Mouse (Mus musculus) ES-E14 (cell line): ENCODE measurements at regions not wholly inside any gene's neighbourhood (a gene's known extent, or its start where the extent isn't known, plus 50 kb on each side); places are given as distances from the start of the nearest gene placed in this dataset.

ENCODE experiments used
- DNase-seq: peaks from one replicate; pipeline ENCODE4 v3.0.0-alpha.2; 2013; ENCODE audit warnings: low read depth, low spot score
- H3K27ac ChIP-seq: 2 replicates; pipeline ENCODE4 v1.5.1; 2012; ENCODE audit warnings: low read depth, mild to moderate bottlenecking, low read length, moderate library complexity, mixed read lengths; ENCODE audit not compliant: poor library complexity, insufficient read depth, severe bottlenecking
- H3K36me3 ChIP-seq: 2 replicates; pipeline ENCODE4 v1.6.1; 2012; ENCODE audit warnings: mild to moderate bottlenecking, low read length, moderate library complexity, mixed read lengths; ENCODE audit not compliant: control insufficient read depth, poor library complexity, insufficient read depth, severe bottlenecking
- H3K4me1 ChIP-seq, 2 experiments: fragments of 150-350 bp in 1 of 2; sonication (generic) in 1 of 2; 2 replicates each; pipeline ENCODE4 v1.6.1; 2012; ENCODE audit warnings: low read length in 2 of 2, mild to moderate bottlenecking in 1 of 2, mixed read lengths in 1 of 2; ENCODE audit not compliant: control insufficient read depth in 2 of 2, insufficient read depth in 2 of 2, poor library complexity in 1 of 2
- H3K4me3 ChIP-seq, 2 experiments: fragments of 150-350 bp in 1 of 2; sonication (generic) in 1 of 2; 2 replicates each; pipeline ENCODE4 v1.5.1; 2012; ENCODE audit warnings: low read length in 2 of 2, low read depth in 1 of 2, mild to moderate bottlenecking in 1 of 2, mixed read lengths in 1 of 2; ENCODE audit not compliant: insufficient read depth in 1 of 2, poor library complexity in 1 of 2, severe bottlenecking in 1 of 2
- H3K9ac ChIP-seq: 2 replicates; pipeline ENCODE4 v1.6.1; 2012; ENCODE audit warnings: low read depth, mild to moderate bottlenecking, low read length, mixed read lengths; ENCODE audit not compliant: poor library complexity, insufficient read depth, severe bottlenecking
- H3K9me3 ChIP-seq: fragments of 150-350 bp; sonication (generic); 2 replicates; pipeline ENCODE4 v1.6.1; 2012; ENCODE audit warnings: low read depth, mild to moderate bottlenecking, low read length; ENCODE audit not compliant: control insufficient read depth, insufficient read depth
- CHD2 ChIP-seq: IDR thresholded peaks from 2 replicates; pipeline ENCODE4 v1.6.1; 2014; ENCODE audit warnings: mild to moderate bottlenecking, low read depth, low read length, inconsistent platforms
- HCFC1 ChIP-seq: IDR thresholded peaks from 2 replicates; pipeline ENCODE4 v1.6.1; 2012; ENCODE audit warnings: low read length, inconsistent platforms, borderline replicate concordance; ENCODE audit not compliant: insufficient read depth
- MAFK ChIP-seq: IDR thresholded peaks from 2 replicates; pipeline ENCODE4 v1.6.1; 2014; ENCODE audit warnings: mild to moderate bottlenecking, low read depth, low read length, inconsistent platforms; ENCODE audit not compliant: insufficient read depth
- ZC3H11A ChIP-seq: IDR thresholded peaks from 2 replicates; pipeline ENCODE4 v1.6.1; 2012; ENCODE audit warnings: low read depth, mild to moderate bottlenecking, inconsistent platforms, low read length, borderline replicate concordance
- ZNF384 ChIP-seq: IDR thresholded peaks from 2 replicates; pipeline ENCODE4 v1.6.1; 2012; ENCODE audit warnings: low read depth, low read length, inconsistent platforms
- in situ Hi-C, 2 experiments: fragments of 600-800 bp; cut with MboI; formaldehyde crosslinking; loops; one replicate each; pipeline ENCODE4 v1.15.1; 2025; ENCODE audit warnings: low sequenced_read_pairs in 2 of 2, inconsistent platforms in 1 of 2; ENCODE audit not compliant: unreplicated experiment in 2 of 2

DNA sequence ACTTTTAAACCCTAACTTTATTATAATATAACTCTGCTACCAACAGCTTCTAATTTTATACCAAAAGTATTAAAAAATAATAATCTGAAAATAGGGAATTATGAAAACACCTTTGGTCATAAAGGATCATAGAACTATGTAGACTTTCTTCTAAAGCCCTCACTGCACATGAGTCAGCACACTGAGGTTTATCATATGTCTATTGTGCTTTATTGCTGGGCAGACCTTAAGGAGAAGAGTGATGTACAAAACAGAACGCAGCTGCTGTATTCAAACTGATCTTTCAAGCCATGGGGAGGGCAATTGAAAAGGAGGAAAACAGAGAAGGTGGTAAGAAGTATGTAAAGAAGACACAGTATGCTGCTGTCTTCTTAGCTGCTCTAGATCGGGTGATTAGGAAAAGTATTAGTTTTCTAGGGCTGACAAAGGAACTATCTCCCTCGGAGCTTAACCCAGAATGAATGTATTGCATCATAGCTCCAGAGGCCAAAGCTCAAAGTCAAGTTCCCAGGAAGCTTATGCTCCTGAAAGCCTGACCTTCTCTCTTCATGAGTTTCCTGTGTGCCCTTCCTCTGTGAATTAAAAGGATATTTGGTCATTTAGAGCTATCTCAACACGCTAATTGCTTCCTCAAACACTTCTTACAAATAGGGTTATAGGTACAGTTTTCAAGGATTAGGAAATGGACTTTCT lies 103.5 kb downstream of the Spry2 start:
- Histone ChIP-seq H3K9ac (no peak overlapping the region), H3K9me3 (no peaks in the 10 kb centered on the region), H3K36me3 (no peaks in the 10 kb centered on the region), H3K4me3 (no peak overlapping the region), H3K4me1 (no peaks in the 10 kb centered on the region), H3K27ac (no peak overlapping the region)
- no peak for TF ChIP-seq ZC3H11A
- TF ChIP-seq MAFK = no peak
- TF ChIP-seq CHD2 = no peak
- no peak for TF ChIP-seq ZNF384
- TF ChIP-seq HCFC1 = no peak
- in situ Hi-C loops = no loop called here
- no peak for DNase-seq

GRCm38 (mm10) chr14:105790441-105790840 lies 106.2 kb downstream of the Spry2 start:
- no peak overlapping the region for H3K4me3 ChIP-seq
- no peaks in the 10 kb centered on the region for H3K9me3 ChIP-seq
- in situ Hi-C loops = no loop called here
- DNase-seq = no peak
- H3K4me1 ChIP-seq = no peaks in the 10 kb centered on the region
- no peak overlapping the region for H3K27ac ChIP-seq
- no peaks in the 10 kb centered on the region for H3K36me3 ChIP-seq
- H3K9ac ChIP-seq = no peak overlapping the region
- no peak for TF ChIP-seq ZC3H11A

DNA sequence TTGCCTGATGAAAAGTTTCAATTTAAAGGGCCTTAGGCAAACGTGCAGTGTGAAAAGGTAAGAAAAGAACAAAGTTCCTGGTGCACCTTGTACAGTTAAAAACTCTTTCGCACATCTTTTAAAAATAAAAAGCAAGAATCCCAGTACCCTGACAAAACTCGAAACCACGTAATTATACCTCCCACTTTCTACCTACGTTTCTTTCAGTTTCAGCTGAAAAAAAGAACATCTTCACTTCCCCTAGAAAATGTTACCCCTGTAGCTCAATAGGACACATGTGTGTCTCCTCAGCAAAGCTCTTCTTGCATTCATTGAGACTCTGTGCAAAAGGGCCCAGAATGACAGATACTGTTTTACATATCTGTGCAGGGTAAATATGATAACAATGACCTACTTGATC lies 113.2 kb downstream of the Spry2 start:
- Histone ChIP-seq H3K27ac (no peak overlapping the region), H3K9me3 (no peaks in the 10 kb centered on the region), H3K36me3 (no peaks in the 10 kb centered on the region), H3K4me3 (no peak overlapping the region), H3K4me1 (no peaks in the 10 kb centered on the region), H3K9ac (no peak overlapping the region)
- TF ChIP-seq CHD2 = no peak
- no peak for TF ChIP-seq MAFK
- no peak for TF ChIP-seq ZC3H11A
- no peak for TF ChIP-seq HCFC1
- in situ Hi-C loops = no loop called here
- no peak for DNase-seq

- TF ChIP-seq MAFK (no peak), CHD2 (no peak), HCFC1 (no peak), ZC3H11A (no peak), ZNF384 (no peak)
- H3K27ac ChIP-seq = no peak overlapping the region
- no peak overlapping the region for H3K9ac ChIP-seq
- no peaks in the 10 kb centered on the region for H3K4me1 ChIP-seq
- H3K4me3 ChIP-seq = no peak overlapping the region
- in situ Hi-C loops = no loop called here
- no peaks in the 10 kb centered on the region for H3K9me3 ChIP-seq
- H3K36me3 ChIP-seq = no peaks in the 10 kb centered on the region
- DNase-seq = no peak
These were observed 116.9 kb downstream of the Spry2 start for GRCm38 (mm10) chr14:105779760-105780159.

DNA sequence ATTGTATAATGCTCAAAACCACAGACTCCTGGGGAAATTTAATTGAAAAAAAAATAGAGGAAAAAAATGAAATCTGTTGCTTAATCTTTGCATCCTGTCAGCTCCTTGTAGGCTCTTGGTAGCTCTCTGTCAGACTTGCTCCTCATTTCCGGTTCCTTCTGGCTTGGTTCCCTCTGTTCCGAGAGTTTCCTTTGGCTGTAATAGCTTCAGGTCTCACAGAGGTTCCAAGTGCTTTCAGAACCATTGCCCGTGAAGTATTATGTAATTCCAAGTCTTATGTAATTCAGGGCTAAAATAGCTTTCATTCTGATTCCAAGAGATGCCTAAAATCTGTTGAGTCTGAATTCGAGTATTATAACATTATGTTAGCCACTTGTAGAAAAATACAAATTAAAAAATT lies 117.3 kb downstream of the Spry2 start:
- in situ Hi-C loops = no loop called here
- no peaks in the 10 kb centered on the region for H3K36me3 ChIP-seq
- H3K4me3 ChIP-seq = no peak overlapping the region
- no peak for TF ChIP-seq ZNF384
- no peak for TF ChIP-seq ZC3H11A
- no peak for TF ChIP-seq MAFK
- no peak for TF ChIP-seq CHD2
- no peak for TF ChIP-seq HCFC1
- no peak for DNase-seq
- H3K9me3 ChIP-seq = no peaks in the 10 kb centered on the region
- H3K27ac ChIP-seq = no peak overlapping the region
- no peak overlapping the region for H3K9ac ChIP-seq
- H3K4me1 ChIP-seq = no peaks in the 10 kb centered on the region
